8 mouse cellular contexts compared by ENCODE assay signal in the genomic region with DNA sequence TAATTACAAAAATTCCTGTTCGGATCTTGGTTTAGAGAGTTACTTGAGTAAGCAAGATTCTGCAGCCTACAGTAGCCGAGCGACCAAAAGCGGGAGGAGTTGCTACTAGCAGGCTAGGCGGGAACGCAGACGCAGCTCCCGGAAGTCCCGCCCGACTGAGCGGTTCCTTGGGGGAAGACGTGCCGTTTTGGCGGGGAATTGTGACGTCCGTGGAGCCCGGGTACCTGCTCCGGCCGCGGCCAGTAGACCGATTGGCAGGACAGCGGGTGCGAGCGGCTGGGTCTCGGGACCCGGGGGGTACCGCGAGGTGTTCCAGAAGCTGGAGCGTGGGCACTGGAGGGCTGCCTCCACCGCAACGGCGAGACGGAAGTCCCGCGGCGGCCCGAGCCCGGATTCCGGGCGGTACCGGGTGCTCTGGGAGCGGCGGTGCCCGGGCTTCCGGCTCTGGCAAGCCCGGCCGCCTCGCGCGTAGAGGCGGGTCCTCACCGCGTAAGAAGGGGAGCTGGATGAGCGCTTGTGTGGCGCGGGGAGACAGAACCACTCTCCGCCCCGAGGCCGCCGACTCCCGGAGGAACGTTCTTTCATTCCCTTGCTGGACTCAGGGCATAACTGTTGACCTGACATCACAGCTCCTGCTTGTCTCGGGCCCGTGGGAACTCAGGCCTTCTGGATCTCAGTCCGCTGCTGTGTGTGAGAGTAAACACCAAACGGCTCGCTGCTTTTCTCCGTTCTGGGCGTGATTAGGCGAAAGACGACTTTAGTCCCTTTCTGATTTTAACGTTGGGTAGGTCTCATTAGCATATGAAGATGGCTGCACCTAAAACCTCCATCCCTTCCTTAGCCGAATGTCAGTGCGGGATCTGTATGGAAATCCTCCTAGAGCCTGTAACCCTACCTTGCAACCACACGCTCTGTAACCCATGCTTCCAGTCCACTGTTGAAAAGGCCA. TPM values are rescaled to one million over a fixed set of nuclear protein-coding genes. Genes with fewer than 3 reads are reported as not detected.
DNase-seq lines count a peak whose midpoint lies in the region; ATAC-seq and TF ChIP-seq lines count a peak whose summit lies in the region.

A gene (plus strand): TSS at position 152 of the 949 bp plus-strand sequence.

- peak within 1 kb of the TSS; percentile 92 to 99 for H3K4me3 ChIP-seq in ES-E14 (ENCODE audit: insufficient read depth in 1 of 2, low read depth in 1 of 2, low read length in 2 of 2, poor library complexity in 1 of 2, severe bottlenecking in 1 of 2)
- peak within 1 kb of the TSS; percentile 93 for H3K4me3 ChIP-seq in forebrain, embryonic 16.5 days (replicated peaks; ENCODE audit: low read length)
- H3K4me3 ChIP-seq in lung, embryonic 15.5 days, result peak within 1 kb of the TSS; percentile 67

- H3K4me1 ChIP-seq in ES-E14 (ENCODE audit: control insufficient read depth in 2 of 2, insufficient read depth in 2 of 2, low read length in 2 of 2, poor library complexity in 1 of 2), result peaks cover 0 to 9% of the 10 kb centered on the region in 2 experiments; a peak in 3 of 4 replicates
- peaks cover 24% of the 10 kb centered on the region for H3K4me1 ChIP-seq in forebrain, embryonic 16.5 days (replicated peaks; ENCODE audit: control insufficient read depth, insufficient read depth, low read length)
- H3K4me1 ChIP-seq in lung, embryonic 15.5 days, result peaks cover 24% of the 10 kb centered on the region

- H3K9ac ChIP-seq in ES-E14 (ENCODE audit: insufficient read depth, low read depth, low read length, poor library complexity, severe bottlenecking), result peak within 1 kb of the TSS; percentile 100
- peak within 1 kb of the TSS; percentile 94 for H3K9ac ChIP-seq in forebrain, embryonic 16.5 days (replicated peaks; ENCODE audit: low read depth, low read length)
- H3K9ac ChIP-seq in lung, embryonic 15.5 days, result peak within 1 kb of the TSS; percentile 82

- H3K4me2 ChIP-seq in forebrain, embryonic 16.5 days (ENCODE audit: low read length), result peak within 1 kb of the TSS; percentile 68
- H3K4me2 ChIP-seq in lung, embryonic 15.5 days, result peak within 1 kb of the TSS; percentile 58

- no peaks in the 10 kb centered on the region for H3K9me3 ChIP-seq in ES-E14 (ENCODE audit: control insufficient read depth, insufficient read depth, low read depth, low read length)
- no peaks in the 10 kb centered on the region for H3K9me3 ChIP-seq in forebrain, embryonic 16.5 days (ENCODE audit: control insufficient read depth, low read length)
- H3K9me3 ChIP-seq in lung, embryonic 15.5 days, result no peaks in the 10 kb centered on the region

- peaks cover 5% of the 10 kb centered on the region for H3K36me3 ChIP-seq in ES-E14 (ENCODE audit: control insufficient read depth, insufficient read depth, low read length, poor library complexity, severe bottlenecking)
- no peaks in the 10 kb centered on the region for H3K36me3 ChIP-seq in forebrain, embryonic 16.5 days (ENCODE audit: control insufficient read depth, insufficient read depth)
- H3K36me3 ChIP-seq in lung, embryonic 15.5 days, result peaks cover 13% of the 10 kb centered on the region

- no peaks in the 10 kb centered on the region for H3K27me3 ChIP-seq in forebrain, embryonic 16.5 days (replicated peaks; ENCODE audit: control insufficient read depth, insufficient read depth, low read length)
- H3K27me3 ChIP-seq in lung, embryonic 15.5 days, result no peaks in the 10 kb centered on the region

- peak; percentile 97 for ATAC-seq in forebrain, embryonic 16.5 days
- peak; percentile 92 for ATAC-seq in lung, embryonic 15.5 days (ENCODE audit: borderline replicate concordance, extremely low read depth, low FRiP score, low TSS enrichment)

- peak within 1 kb of the TSS; percentile 99 for H3K27ac ChIP-seq in ES-E14 (ENCODE audit: insufficient read depth, low read depth, low read length, poor library complexity, severe bottlenecking)
- peak within 1 kb of the TSS; percentile 96 for H3K27ac ChIP-seq in forebrain, embryonic 16.5 days (ENCODE audit: low read length)
- H3K27ac ChIP-seq in lung, embryonic 15.5 days, result peak within 1 kb of the TSS; percentile 96

- peak; percentile 72 for DNase-seq in ES-E14 (ENCODE audit: low read depth, low spot score)
- DNase-seq in cerebellum, adult 11-12 months, result peak; percentile 91
- DNase-seq in heart, postnatal 4 days, result peak; percentile 92
- DNase-seq in layer of hippocampus, adult 8-10 months (ENCODE audit: low spot score in 2 of 2), result peak; percentile 85 to 88
- DNase-seq in ovary, adult 18-20 months (ENCODE audit: low spot score), result peak; percentile 87
- peak; percentile 84 for DNase-seq in thymus, postnatal 0 days (ENCODE audit: low spot score)

- WGBS in forebrain, embryonic 16.5 days, result under 1% methylated on average over 75 of the region's 75 CpGs
- under 1% methylated on average over 66 of the region's 75 CpGs for WGBS in lung, embryonic 15.5 days

- in situ Hi-C loops in ES-E14 (cut with MboI; ENCODE audit: low sequenced_read_pairs in 2 of 2, unreplicated experiment in 2 of 2), result no loop called here

TF ChIP-seq in ES-E14, 5 proteins besides CTCF, POLR2A, EP300 and RAD21:
- no peak for TF ChIP-seq ZNF384 (IDR thresholded peaks at IDR 0.05; ENCODE audit: low read depth, low read length)
- peak; percentile 64; the same call in 1 of the 2 replicates for TF ChIP-seq HCFC1 (IDR thresholded peaks at IDR 0.05; ENCODE audit: borderline replicate concordance, insufficient read depth, low read length)
- TF ChIP-seq CHD2 (IDR thresholded peaks at IDR 0.05; ENCODE audit: low read depth, low read length), result no peak
- no peak for TF ChIP-seq MAFK (IDR thresholded peaks at IDR 0.05; ENCODE audit: insufficient read depth, low read depth, low read length)
- TF ChIP-seq ZC3H11A (IDR thresholded peaks at IDR 0.05; ENCODE audit: borderline replicate concordance, low read depth, low read length), result no peak
TF ChIP-seq in ES-E14: peak in this region for 1.

RNA-seq across cellular contexts. Expression of the gene that starts here (rescaled TPM):
- 21.3 and 28.2 TPM in 2 replicates for total RNA-seq in ES-E14 (2012; rRNA removed)
- polyA plus RNA-seq in forebrain, embryonic 16.5 days (2015; fragmentation: Nextera tagmentation; extraction: Ambion mirVana), result 27.5 and 35.2 TPM in 2 replicates
- 10 to 100 TPM; 22.2 to 23.6 TPM for total RNA-seq in heart, postnatal 4 days (2021)
- 10 to 100 TPM; 23.0 to 28.1 (median 27.3) TPM for total RNA-seq in layer of hippocampus, adult 8-10 months (2022)
- polyA plus RNA-seq in lung, embryonic 15.5 days (2015; fragmentation: Nextera tagmentation; extraction: Ambion mirVana), result 35.8 and 36.7 TPM in 2 replicates
- polyA plus RNA-seq in thymus, postnatal 0 days (2015; fragmentation: Nextera tagmentation; extraction: Ambion mirVana), result 24.6 and 31.5 TPM in 2 replicates

Comparison
In these comparisons a context has a peak if more than half of its experiments do, and no peak if none do; other contexts are left out.
1. Peak in every context shown above with its lines: DNase-seq, ATAC-seq, H3K4me3 ChIP-seq and H3K27ac ChIP-seq.